Comparison of ENCODE assay signal across 8 mouse cellular contexts in genomic region chr11:78188331-78189233, GRCm38 (mm10). TPM values are rescaled to one million over a fixed set of nuclear protein-coding genes. Genes with fewer than 3 reads are reported as not detected.
DNase-seq lines count a peak whose midpoint lies in the region; ATAC-seq and TF ChIP-seq lines count a peak whose summit lies in the region.

TSS of gene Rab34 (plus strand) at chr11:78188430.

- peaks cover 51% of the 10 kb centered on the region for H3K79me2 ChIP-seq in C2C12 (ENCODE audit: control insufficient read depth, insufficient read depth)

- WGBS in forebrain, embryonic 16.5 days, result under 1% methylated on average over 75 of the region's 80 CpGs
- under 1% methylated on average over 77 of the region's 80 CpGs for WGBS in liver, embryonic 15.5 days (ENCODE audit: insufficient replicate concordance)
- under 1% methylated on average over 78 of the region's 80 CpGs for WGBS in neural tube, embryonic 13.5 days

- H3K9me3 ChIP-seq in forebrain, embryonic 16.5 days (ENCODE audit: control insufficient read depth, low read length), result no peaks in the 10 kb centered on the region
- no peaks in the 10 kb centered on the region for H3K9me3 ChIP-seq in liver, embryonic 15.5 days (replicated peaks)
- H3K9me3 ChIP-seq in neural tube, embryonic 13.5 days, result no peaks in the 10 kb centered on the region

- peak; percentile 84 for ATAC-seq in forebrain, embryonic 16.5 days
- peak; percentile 27 for ATAC-seq in liver, embryonic 15.5 days (ENCODE audit: insufficient read depth)
- ATAC-seq in neural tube, embryonic 13.5 days (ENCODE audit: low read depth), result peak; percentile 76

- peaks cover 37% of the 10 kb centered on the region for H3K36me3 ChIP-seq in C2C12 (ENCODE audit: control insufficient read depth, insufficient read depth)
- peaks cover 14% of the 10 kb centered on the region; the same call in 1 of the 2 replicates for H3K36me3 ChIP-seq in forebrain, embryonic 16.5 days (ENCODE audit: control insufficient read depth, insufficient read depth)
- H3K36me3 ChIP-seq in liver, embryonic 15.5 days (replicated peaks), result no peaks in the 10 kb centered on the region
- peaks cover 31% of the 10 kb centered on the region for H3K36me3 ChIP-seq in neural tube, embryonic 13.5 days

- peak; percentile 88 for DNase-seq in adrenal gland, adult 2 months
- DNase-seq in heart, postnatal 10 days, result peak; percentile 82 to 83
- peak; percentile 76 to 92 for DNase-seq in kidney, postnatal 25 days
- DNase-seq in urinary bladder, postnatal 36 days (ENCODE audit: low spot score in 2 of 2), result peak; percentile 58 to 75

- peaks cover 20% of the 10 kb centered on the region for H3K4me1 ChIP-seq in forebrain, embryonic 16.5 days (replicated peaks; ENCODE audit: control insufficient read depth, insufficient read depth, low read length)
- H3K4me1 ChIP-seq in liver, embryonic 15.5 days (replicated peaks), result peaks cover 32% of the 10 kb centered on the region
- H3K4me1 ChIP-seq in neural tube, embryonic 13.5 days (replicated peaks), result peaks cover 31% of the 10 kb centered on the region

- peaks cover 11% of the 10 kb centered on the region for H3K79me3 ChIP-seq in C2C12 (ENCODE audit: low read depth)

- intact Hi-C loops in heart, postnatal 10 days (cut with DNase I), result no loop called here

- H3K27ac ChIP-seq in forebrain, embryonic 16.5 days (ENCODE audit: low read length), result peak within 1 kb of the TSS; percentile 94
- peak within 1 kb of the TSS; percentile 73 for H3K27ac ChIP-seq in liver, embryonic 15.5 days (replicated peaks)
- H3K27ac ChIP-seq in neural tube, embryonic 13.5 days (replicated peaks), result peak within 1 kb of the TSS; percentile 95

- peak within 1 kb of the TSS; percentile 82 for H3K4me3 ChIP-seq in C2C12 (ENCODE audit: insufficient read depth, poor library complexity, severe bottlenecking)
- H3K4me3 ChIP-seq in forebrain, embryonic 16.5 days (replicated peaks; ENCODE audit: low read length), result peak within 1 kb of the TSS; percentile 74
- H3K4me3 ChIP-seq in liver, embryonic 15.5 days (replicated peaks), result peak within 1 kb of the TSS; percentile 56
- H3K4me3 ChIP-seq in neural tube, embryonic 13.5 days, result peak within 1 kb of the TSS; percentile 74

- H3K4me2 ChIP-seq in forebrain, embryonic 16.5 days (ENCODE audit: low read length), result peak within 1 kb of the TSS; percentile 60
- H3K4me2 ChIP-seq in liver, embryonic 15.5 days, result peak within 1 kb of the TSS; percentile 65
- H3K4me2 ChIP-seq in neural tube, embryonic 13.5 days, result peak within 1 kb of the TSS; percentile 68

- H3K27me3 ChIP-seq in C2C12 (ENCODE audit: control insufficient read depth, insufficient read depth, insufficient read length), result no peaks in the 10 kb centered on the region
- no peaks in the 10 kb centered on the region for H3K27me3 ChIP-seq in forebrain, embryonic 16.5 days (replicated peaks; ENCODE audit: control insufficient read depth, insufficient read depth, low read length)
- H3K27me3 ChIP-seq in liver, embryonic 15.5 days, result peaks cover 73% of the 10 kb centered on the region
- no peaks in the 10 kb centered on the region for H3K27me3 ChIP-seq in neural tube, embryonic 13.5 days

- no peak for TF ChIP-seq CTCF in C2C12 (IDR thresholded peaks at IDR 0.05; ENCODE audit: control insufficient read depth, insufficient read depth, insufficient read length)

- H3ac ChIP-seq in C2C12 (ENCODE audit: control insufficient read depth, insufficient read length, low read depth), result peak within 1 kb of the TSS; percentile 80

- peak within 1 kb of the TSS; percentile 92 for H3K9ac ChIP-seq in forebrain, embryonic 16.5 days (replicated peaks; ENCODE audit: low read depth, low read length)
- peak within 1 kb of the TSS; percentile 49; the same call in 1 of the 2 replicates for H3K9ac ChIP-seq in liver, embryonic 15.5 days
- H3K9ac ChIP-seq in neural tube, embryonic 13.5 days, result peak within 1 kb of the TSS; percentile 97

TF ChIP-seq in C2C12, 6 proteins besides CTCF, POLR2A, EP300 and RAD21:
- TF ChIP-seq CEBPB (IDR thresholded peaks at IDR 0.05; ENCODE audit: low read depth) (peak; percentile 40), USF1 (IDR thresholded peaks at IDR 0.05; ENCODE audit: low read depth) (peak; percentile 52), MAX (IDR thresholded peaks at IDR 0.05) (peak; percentile 42), MYOG (IDR thresholded peaks at IDR 0.05; ENCODE audit: control insufficient read depth, extremely low read depth, insufficient read length) (no peak), MYOD1 (IDR thresholded peaks at IDR 0.05; ENCODE audit: control insufficient read depth, insufficient read length, low read depth) (no peak), FOSL1 (IDR thresholded peaks at IDR 0.05; ENCODE audit: insufficient read depth, low read length, poor library complexity, severe bottlenecking) (no peak)

RNA-seq across cellular contexts. Expression of gene Rab34, which starts in this region (rescaled TPM):
- polyA plus RNA-seq in C2C12 (2012; fragmentation: generic; extraction: Trizol), result 182 TPM
- total RNA-seq in adrenal gland, adult 2 months (2021), result 10 to 100 TPM; 64.7 to 99.1 TPM
- 240 and 334 TPM in 2 replicates for polyA plus RNA-seq in adrenal gland, adult 2 months (2012; rRNA removed)
- 53.9 and 56.9 TPM in 2 replicates for polyA plus RNA-seq in forebrain, embryonic 16.5 days (2015; fragmentation: Nextera tagmentation; extraction: Ambion mirVana)
- 10 to 100 TPM; 22.3 to 24.3 TPM for total RNA-seq in heart, postnatal 10 days (2021)
- 15.2 and 16.3 TPM in 2 replicates for polyA plus RNA-seq in liver, embryonic 15.5 days (2015; fragmentation: Nextera tagmentation; extraction: Ambion mirVana)
- 58.8 and 60.3 TPM in 2 replicates for polyA plus RNA-seq in neural tube, embryonic 13.5 days (2015; fragmentation: Nextera tagmentation; extraction: Ambion mirVana)

Comparison
In these comparisons a context has a peak if more than half of its experiments do, and no peak if none do; other contexts are left out.
1. Peak in every context shown above with its lines: DNase-seq, ATAC-seq, H3K4me3 ChIP-seq and H3K27ac ChIP-seq.
2. ATAC-seq: peak in every context shown above with its lines; median percentile 84 in forebrain, embryonic 16.5 days; 76 in neural tube, embryonic 13.5 days; 27 in liver, embryonic 15.5 days.